Comparison of ENCODE assay signal across 9 mouse cellular contexts in the genomic region with DNA sequence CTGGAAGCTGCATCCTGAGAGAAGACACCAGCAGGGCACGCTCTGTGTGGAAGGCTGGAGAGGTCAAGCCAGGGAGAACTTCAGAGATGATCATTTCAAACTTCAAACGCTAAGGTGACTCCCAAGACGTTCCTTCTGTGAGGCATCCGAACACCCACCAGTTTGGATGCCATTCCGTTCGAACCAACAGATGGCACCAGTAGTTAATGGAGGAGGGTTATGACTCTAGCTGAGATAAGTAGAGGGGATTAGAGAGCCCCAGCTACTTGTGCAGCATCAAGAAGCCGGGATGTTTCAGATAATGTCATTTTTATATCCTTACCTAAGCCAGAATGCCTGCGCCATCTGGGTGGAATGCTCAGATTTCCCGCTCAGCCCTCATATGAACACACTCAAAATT.
DNase-seq lines count a peak whose midpoint lies in the region; ATAC-seq and TF ChIP-seq lines count a peak whose summit lies in the region.
"Had no signal": no experiment of that assay in that cellular context is flagged by ENCODE, and none has a peak within 500 bp of the region (broad histone marks: within the 10 kb centered on the region; RNA-seq: fewer than 3 reads in every experiment).

No protein-coding gene starts in this region.

- DNase-seq in frontal cortex, postnatal 10 days (ENCODE audit: low spot score in 2 of 2), result no peak
- DNase-seq in 3T3-L1 (ENCODE audit: low read depth, low spot score), result peak; percentile 30
- peak; percentile 18 to 25 for DNase-seq in layer of hippocampus, postnatal 25 days (ENCODE audit: extremely low spot score in 1 of 2, low spot score in 1 of 2)
- DNase-seq in adrenal gland, adult 8-10 months, result no peak
- no peak for DNase-seq in lung, postnatal 4 days
- DNase-seq in adrenal gland, adult 18-20 months (ENCODE audit: low spot score in 2 of 2), result no peak
- DNase-seq: kidney, postnatal 25 days had no signal

- H3K4me1 ChIP-seq in cortical plate, adult 2 months (ENCODE audit: control insufficient read depth, insufficient read depth, low read length), result no peaks in the 10 kb centered on the region; the same call in 1 of the 2 replicates

- peak; percentile 73 for ATAC-seq in frontal cortex, adult (ENCODE audit: low TSS enrichment)

- H3K4me3 ChIP-seq in cortical plate, adult 2 months (ENCODE audit: insufficient read depth, low read length), result no peak overlapping the region

- no peak for TF ChIP-seq POLR2A in cortical plate, adult 2 months (IDR thresholded peaks at IDR 0.05; ENCODE audit: extremely low read depth, insufficient read depth, low read length)

- H3K27ac ChIP-seq in cortical plate, adult 2 months (ENCODE audit: insufficient read depth, low read length), result no peak overlapping the region

- peak; percentile 48; the same call in 1 of the 2 replicates for TF ChIP-seq CTCF in cortical plate, adult 2 months (IDR thresholded peaks at IDR 0.05; ENCODE audit: extremely low read depth, insufficient read depth, low read length)

Comparison
In these comparisons a context has a peak if more than half of its experiments do, and no peak if none do; other contexts are left out.
1. DNase-seq: peak in 3T3-L1 (single experiment) and layer of hippocampus, postnatal 25 days (2 of 2); none in frontal cortex, postnatal 10 days (0 of 2), adrenal gland, adult 8-10 months (single experiment), lung, postnatal 4 days (0 of 2) and adrenal gland, adult 18-20 months (0 of 2).